Mouse (Mus musculus): ENCODE results near the gene Pla2g1b. TPM values are rescaled to one million over a fixed set of nuclear protein-coding genes. Genes with fewer than 3 reads are reported as not detected.

Pla2g1b gene
- total RNA-seq, 2 experiments from 2014 or later = not detected

Other genes with a start within 250 kb of the Pla2g1b start
- 10 to 100 TPM; 21.1 to 26.1 TPM for gene Pop5, start 230.4 kb upstream of the Pla2g1b start, total RNA-seq (2021)
- gene Rnf10, start 193.4 kb upstream of the Pla2g1b start, total RNA-seq (2021) = 100 to 1,000 TPM; 277 to 284 TPM
- 100 to 1,000 TPM; 113 to 117 TPM for gene Coq5, start 186.6 kb upstream of the Pla2g1b start, total RNA-seq (2021)
- 100 to 1,000 TPM; 318 to 355 TPM for gene Dynll1, start 165.3 kb upstream of the Pla2g1b start, total RNA-seq (2021)
- 10 to 100 TPM; 39.1 to 42.4 TPM for gene Srsf9, start 139.1 kb upstream of the Pla2g1b start, total RNA-seq (2021)
- 10 to 100 TPM; 17.3 to 19.3 TPM for gene Gatc, start 125.1 kb upstream of the Pla2g1b start, total RNA-seq (2021)
- gene Triap1, start 125.0 kb upstream of the Pla2g1b start, total RNA-seq (2021) = 10 to 100 TPM; 23.4 to 26.8 TPM
- gene Cox6a1, start 117.3 kb upstream of the Pla2g1b start, total RNA-seq (2021) = 100 to 1,000 TPM; 619 to 662 TPM
- 1 to 10 TPM; 6.2 to 7.7 TPM for gene Msi1, start 36.7 kb upstream of the Pla2g1b start, total RNA-seq (2021)
- gene Sirt4, start 18.5 kb downstream of the Pla2g1b start, total RNA-seq (2021) = 10 to 100 TPM; 10.5 to 12.7 TPM
- gene Pxn, start 40.4 kb downstream of the Pla2g1b start, total RNA-seq (2021) = 10 to 100 TPM; 62.9 to 66.0 TPM
- gene Rplp0, start 93.2 kb downstream of the Pla2g1b start, total RNA-seq (2021) = 100 to 1,000 TPM; 852 to 919 TPM
- gene Gcn1l1, start 99.0 kb downstream of the Pla2g1b start, total RNA-seq (2021) = 10 to 100 TPM; 52.7 to 56.7 TPM
- 10 to 100 TPM; 56.8 to 58.2 TPM for gene Rab35, start 165.6 kb downstream of the Pla2g1b start, total RNA-seq (2021)

Data from heart, postnatal 4 days (tissue).